Mouse (Mus musculus) ES-E14 (cell line): Measurements from ENCODE around the gene Hunk. TPM values are rescaled to one million over a fixed set of nuclear protein-coding genes. Genes with fewer than 3 reads are reported as not detected.

ENCODE experiments used
- DNase-seq: peaks from one replicate; pipeline ENCODE4 v3.0.0-alpha.2; 2013; ENCODE audit warnings: low read depth, low spot score
- H3K27ac ChIP-seq: 2 replicates; pipeline ENCODE4 v1.5.1; 2012; ENCODE audit warnings: low read depth, mild to moderate bottlenecking, low read length, moderate library complexity, mixed read lengths; ENCODE audit not compliant: poor library complexity, insufficient read depth, severe bottlenecking
- H3K36me3 ChIP-seq: 2 replicates; pipeline ENCODE4 v1.6.1; 2012; ENCODE audit warnings: mild to moderate bottlenecking, low read length, moderate library complexity, mixed read lengths; ENCODE audit not compliant: control insufficient read depth, poor library complexity, insufficient read depth, severe bottlenecking
- H3K4me1 ChIP-seq, 2 experiments: fragments of 150-350 bp in 1 of 2; sonication (generic) in 1 of 2; 2 replicates each; pipeline ENCODE4 v1.6.1; 2012; ENCODE audit warnings: low read length in 2 of 2, mild to moderate bottlenecking in 1 of 2, mixed read lengths in 1 of 2; ENCODE audit not compliant: control insufficient read depth in 2 of 2, insufficient read depth in 2 of 2, poor library complexity in 1 of 2
- H3K4me3 ChIP-seq, 2 experiments: fragments of 150-350 bp in 1 of 2; sonication (generic) in 1 of 2; 2 replicates each; pipeline ENCODE4 v1.5.1; 2012; ENCODE audit warnings: low read length in 2 of 2, low read depth in 1 of 2, mild to moderate bottlenecking in 1 of 2, mixed read lengths in 1 of 2; ENCODE audit not compliant: insufficient read depth in 1 of 2, poor library complexity in 1 of 2, severe bottlenecking in 1 of 2
- H3K9ac ChIP-seq: 2 replicates; pipeline ENCODE4 v1.6.1; 2012; ENCODE audit warnings: low read depth, mild to moderate bottlenecking, low read length, mixed read lengths; ENCODE audit not compliant: poor library complexity, insufficient read depth, severe bottlenecking
- H3K9me3 ChIP-seq: fragments of 150-350 bp; sonication (generic); 2 replicates; pipeline ENCODE4 v1.6.1; 2012; ENCODE audit warnings: low read depth, mild to moderate bottlenecking, low read length; ENCODE audit not compliant: control insufficient read depth, insufficient read depth
- CHD2 ChIP-seq: IDR thresholded peaks from 2 replicates; pipeline ENCODE4 v1.6.1; 2014; ENCODE audit warnings: mild to moderate bottlenecking, low read depth, low read length, inconsistent platforms
- HCFC1 ChIP-seq: IDR thresholded peaks from 2 replicates; pipeline ENCODE4 v1.6.1; 2012; ENCODE audit warnings: low read length, inconsistent platforms, borderline replicate concordance; ENCODE audit not compliant: insufficient read depth
- MAFK ChIP-seq: IDR thresholded peaks from 2 replicates; pipeline ENCODE4 v1.6.1; 2014; ENCODE audit warnings: mild to moderate bottlenecking, low read depth, low read length, inconsistent platforms; ENCODE audit not compliant: insufficient read depth
- ZC3H11A ChIP-seq: IDR thresholded peaks from 2 replicates; pipeline ENCODE4 v1.6.1; 2012; ENCODE audit warnings: low read depth, mild to moderate bottlenecking, inconsistent platforms, low read length, borderline replicate concordance
- ZNF384 ChIP-seq: IDR thresholded peaks from 2 replicates; pipeline ENCODE4 v1.6.1; 2012; ENCODE audit warnings: low read depth, low read length, inconsistent platforms
- in situ Hi-C, 2 experiments: fragments of 600-800 bp; cut with MboI; formaldehyde crosslinking; loops; one replicate each; pipeline ENCODE4 v1.15.1; 2025; ENCODE audit warnings: low sequenced_read_pairs in 2 of 2, inconsistent platforms in 1 of 2; ENCODE audit not compliant: unreplicated experiment in 2 of 2
- total RNA-seq: library from RNA; depleted of rRNA; stranded (reverse); fragments of 300-350 nt; gene quantifications from 2 replicates; pipeline ENCODE4 v1.2.3, GENCODE M21; 2012; rRNA removed

Hunk gene
- total RNA-seq, 1 experiment, result 9.2 TPM

GRCm38 (mm10) chr16:90547996-90548395 is 162.2 kb downstream of the Hunk start:
- no peak for DNase-seq
- in situ Hi-C loops, result no loop called here
- H3K9ac ChIP-seq, result no peak overlapping the region
- peaks cover 0 to 8% of the 10 kb centered on the region in 2 experiments; a peak in 1 of 4 replicates for H3K4me1 ChIP-seq
- no peak overlapping the region for H3K27ac ChIP-seq
- no peaks in the 10 kb centered on the region for H3K36me3 ChIP-seq
- TF ChIP-seq ZNF384 (no peak), ZC3H11A (no peak), MAFK (no peak), CHD2 (no peak), HCFC1 (no peak)
- no peaks in the 10 kb centered on the region for H3K9me3 ChIP-seq
- no peak overlapping the region for H3K4me3 ChIP-seq

Other genes starting within 250 kb of the Hunk start
- gene Tiam1, start 242.2 kb upstream of the Hunk start, total RNA-seq, result 15.7 and 22.9 TPM in 2 replicates
- 990 and 1,081 TPM in 2 replicates for gene Sod1, start 165.3 kb upstream of the Hunk start, total RNA-seq
- 36.0 and 57.7 TPM in 2 replicates for gene Scaf4, start 101.5 kb upstream of the Hunk start, total RNA-seq